Mouse (Mus musculus): ENCODE results near the gene Pbx1.

Pbx1 gene

GRCm38 (mm10) chr1:168299928-168300365 is 132.1 kb downstream of the Pbx1 start:
- no peak for DNase-seq (ENCODE audit: low spot score)

DNA sequence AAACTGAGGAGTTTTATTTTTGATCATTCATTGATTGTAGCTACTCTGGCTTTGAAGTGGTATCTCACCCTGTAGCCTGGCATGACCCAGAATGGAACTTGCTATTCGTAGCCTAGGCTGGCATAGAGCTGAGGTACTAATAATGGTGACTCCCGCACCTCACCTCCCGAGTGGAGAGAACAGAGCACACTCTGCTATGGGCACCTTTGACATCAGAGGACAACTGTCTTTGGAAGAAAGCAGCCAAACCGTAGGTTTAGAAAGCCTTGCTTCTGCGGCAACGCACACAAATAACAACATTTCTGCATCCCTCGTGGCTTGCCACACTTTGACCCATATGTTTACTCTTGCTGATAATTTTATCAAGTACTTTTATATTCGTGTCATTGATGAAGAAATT is 132.9 kb downstream of the Pbx1 start:
- DNase-seq (ENCODE audit: low spot score): no peak

DNA sequence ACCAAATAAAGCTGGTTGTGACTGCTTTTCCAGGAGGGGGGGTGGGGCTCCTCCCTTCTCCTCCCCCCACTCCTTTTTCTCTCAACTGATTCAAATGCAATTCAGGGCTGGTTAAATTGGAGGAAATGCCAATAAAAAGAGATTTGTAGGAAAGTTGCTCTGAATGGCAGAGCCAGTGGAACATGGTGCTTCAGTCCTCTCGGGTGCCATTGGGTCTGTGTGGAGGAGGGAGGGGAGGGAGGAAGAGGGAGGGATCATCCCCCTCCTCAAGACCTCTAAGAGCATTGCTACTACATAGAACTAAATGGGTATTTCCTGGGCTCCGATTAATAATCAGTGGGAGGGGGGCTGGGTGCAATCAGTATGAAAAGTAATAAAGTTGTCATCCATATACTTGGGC is 135.8 kb downstream of the Pbx1 start:
- no peak for DNase-seq (ENCODE audit: low spot score)

DNA sequence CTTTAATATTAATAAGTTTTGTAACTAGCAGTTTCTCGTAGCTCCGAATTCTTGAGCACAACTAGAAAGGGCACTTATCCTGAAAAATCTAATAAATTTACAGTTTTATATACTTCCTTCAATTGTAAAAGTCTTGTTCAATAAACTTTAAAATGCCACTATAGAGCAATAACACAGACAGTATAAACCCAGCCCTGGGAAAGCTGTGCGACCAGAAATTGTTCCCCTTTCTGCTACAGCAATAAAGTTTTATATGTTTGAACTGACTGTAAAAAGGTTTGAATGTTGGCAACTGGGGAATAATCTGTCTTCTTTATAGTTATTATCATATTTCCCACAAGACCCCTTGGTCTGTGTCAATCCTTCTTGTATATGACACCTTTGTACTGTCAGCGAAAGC is 136.3 kb downstream of the Pbx1 start:
- no peak for DNase-seq (ENCODE audit: low spot score)

GRCm38 (mm10) chr1:168293673-168294072 is 138.4 kb downstream of the Pbx1 start:
- no peak for DNase-seq (ENCODE audit: low spot score)

GRCm38 (mm10) chr1:168292106-168292505 is 140.0 kb downstream of the Pbx1 start:
- no peak for DNase-seq (ENCODE audit: low spot score)

DNA sequence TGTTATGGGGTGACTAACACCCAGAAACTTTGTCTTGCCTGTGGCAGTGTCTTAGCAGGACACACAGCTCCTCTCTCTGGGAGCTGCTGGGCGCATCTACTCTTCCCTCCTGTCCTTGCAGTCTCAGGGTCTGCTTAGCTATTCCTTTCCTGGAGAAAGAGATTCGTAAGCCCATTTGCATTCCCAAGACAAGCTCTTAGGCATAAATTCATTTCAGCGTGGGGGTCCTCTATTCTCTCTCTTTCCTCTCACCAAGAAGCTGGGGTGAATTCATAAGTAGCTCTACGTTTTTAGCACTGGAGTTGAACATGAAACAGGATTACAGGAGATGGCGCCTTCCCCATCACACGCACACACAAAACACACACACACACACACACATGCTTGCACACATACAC is 140.4 kb downstream of the Pbx1 start:
- DNase-seq (ENCODE audit: low spot score): no peak

GRCm38 (mm10) chr1:168291001-168291642 is 140.9 kb downstream of the Pbx1 start:
- no peak for DNase-seq (ENCODE audit: low spot score)

- no peak for DNase-seq (ENCODE audit: low spot score)
Measured at GRCm38 (mm10) chr1:168290236-168290985, 141.7 kb downstream of the Pbx1 start.

GRCm38 (mm10) chr1:168288891-168289545 is 143.1 kb downstream of the Pbx1 start:
- no peak for DNase-seq (ENCODE audit: low spot score)

GRCm38 (mm10) chr1:168287843-168288591 is 144.1 kb downstream of the Pbx1 start:
- DNase-seq (ENCODE audit: low spot score): no peak

DNA sequence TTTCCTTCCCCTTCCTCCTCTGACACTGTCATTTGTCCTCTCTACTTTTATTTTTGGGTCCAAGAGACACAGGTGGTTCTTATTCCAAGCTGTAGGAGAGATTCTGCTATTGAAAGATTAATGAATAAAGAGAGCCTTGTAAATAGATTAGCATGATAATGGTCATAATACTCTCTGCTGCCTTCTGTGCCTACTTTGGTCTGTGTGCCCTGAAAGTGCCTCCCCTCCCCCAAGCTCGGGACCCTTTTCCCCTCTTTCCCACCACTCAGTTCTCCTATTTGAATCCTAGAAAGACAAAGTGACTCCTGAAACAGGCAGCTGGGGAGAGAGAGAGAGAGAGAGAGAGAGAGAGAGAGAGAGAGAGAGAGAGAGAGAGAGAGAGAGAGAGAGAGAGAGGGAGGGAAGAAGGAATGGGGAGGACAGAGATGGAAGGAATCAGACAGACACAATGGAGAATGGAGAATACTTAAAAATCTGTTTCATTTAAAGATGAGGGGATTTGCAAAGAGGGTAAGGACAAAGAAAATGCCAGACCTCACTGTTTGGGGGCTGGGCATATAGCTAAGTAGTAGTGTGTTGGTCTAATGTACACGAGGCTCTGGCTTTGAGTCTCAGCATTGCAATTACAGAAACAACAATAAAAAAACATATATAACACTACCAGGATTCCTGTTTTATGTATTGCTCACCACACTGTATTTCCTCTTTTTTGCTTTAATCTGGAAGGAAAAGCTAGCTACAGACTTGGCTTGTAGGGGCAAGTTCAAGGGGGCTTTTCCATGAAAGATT is 145.0 kb downstream of the Pbx1 start:
- no peak for DNase-seq (ENCODE audit: low spot score)

- no peak for DNase-seq (ENCODE audit: low spot score)
Measured at GRCm38 (mm10) chr1:168284566-168285141, 147.4 kb downstream of the Pbx1 start.

DNA sequence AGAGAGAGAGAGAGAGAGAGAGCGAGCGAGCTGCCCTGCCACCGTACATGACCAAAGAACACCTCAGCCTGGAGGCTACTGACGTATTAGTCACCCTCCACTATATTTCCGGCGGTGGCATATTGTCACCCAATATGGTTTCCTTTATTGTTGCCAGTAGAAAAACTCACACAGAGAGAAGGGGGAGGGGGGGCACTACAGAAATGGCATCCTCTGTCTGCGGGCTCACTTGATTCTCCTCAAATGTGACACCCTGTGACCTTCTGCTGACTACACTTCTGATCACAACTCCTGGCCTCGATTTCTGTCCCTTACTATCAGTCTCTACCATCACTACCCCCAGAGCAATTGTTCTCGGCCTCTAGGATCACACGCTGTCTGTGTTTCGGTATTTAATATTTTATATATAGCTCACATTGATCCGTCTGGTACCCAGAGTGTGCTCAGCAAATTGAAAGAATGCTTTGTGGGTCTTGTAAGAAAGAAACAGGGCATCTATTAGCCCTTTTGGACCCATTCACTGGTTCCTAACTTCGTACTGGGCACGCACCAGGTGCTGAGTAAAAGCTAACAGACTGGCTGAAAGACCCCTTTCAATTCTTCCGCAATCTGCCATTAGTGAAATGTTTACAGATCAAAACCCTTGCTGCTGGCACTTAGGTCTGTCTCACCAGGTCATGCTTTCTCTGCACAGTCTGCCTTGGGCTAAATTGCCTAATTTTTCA is 148.1 kb downstream of the Pbx1 start:
- DNase-seq (ENCODE audit: low spot score): no peak

- no peak for DNase-seq (ENCODE audit: low spot score)
Measured at GRCm38 (mm10) chr1:168283421-168283820, 148.6 kb downstream of the Pbx1 start.

DNA sequence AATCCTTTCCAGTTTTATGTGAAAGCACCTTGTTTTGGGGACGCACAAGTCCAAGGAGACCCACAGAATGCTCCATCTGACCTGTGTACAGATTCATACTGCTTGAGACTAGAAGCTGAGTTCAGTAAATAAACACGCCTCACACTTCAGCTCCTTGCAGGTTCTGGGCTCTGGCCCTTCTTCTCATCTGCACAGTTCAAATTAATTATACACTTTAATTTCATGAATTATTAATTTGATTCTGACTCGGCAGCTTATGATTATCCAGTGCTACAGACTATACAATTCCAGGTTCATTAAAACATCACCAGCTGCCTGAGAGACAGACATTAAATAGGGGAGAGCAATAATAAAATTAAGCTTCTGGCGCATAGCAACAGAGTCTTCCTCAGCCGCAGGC is 156.4 kb downstream of the Pbx1 start:
- DNase-seq (ENCODE audit: low spot score): no peak

DNA sequence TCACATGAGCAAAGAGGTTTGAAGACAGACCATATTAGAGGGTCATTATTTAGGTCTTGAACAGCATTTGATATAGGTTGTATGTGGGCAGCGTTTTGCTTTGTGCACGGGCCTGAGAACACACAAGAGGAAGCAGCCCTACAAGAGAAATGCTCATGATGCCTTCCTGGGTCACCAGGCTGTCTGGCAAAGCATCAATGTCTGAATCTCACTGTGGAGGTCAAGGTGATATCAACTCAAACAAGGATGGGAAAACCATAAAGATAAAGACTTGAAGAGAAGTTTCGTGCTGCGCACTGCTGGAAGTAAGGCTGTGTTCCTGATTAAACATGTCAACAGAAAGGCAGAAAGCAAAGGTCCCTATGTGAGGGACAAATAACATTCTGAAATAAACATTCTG is 157.8 kb downstream of the Pbx1 start:
- no peak for DNase-seq (ENCODE audit: low spot score)

DNA sequence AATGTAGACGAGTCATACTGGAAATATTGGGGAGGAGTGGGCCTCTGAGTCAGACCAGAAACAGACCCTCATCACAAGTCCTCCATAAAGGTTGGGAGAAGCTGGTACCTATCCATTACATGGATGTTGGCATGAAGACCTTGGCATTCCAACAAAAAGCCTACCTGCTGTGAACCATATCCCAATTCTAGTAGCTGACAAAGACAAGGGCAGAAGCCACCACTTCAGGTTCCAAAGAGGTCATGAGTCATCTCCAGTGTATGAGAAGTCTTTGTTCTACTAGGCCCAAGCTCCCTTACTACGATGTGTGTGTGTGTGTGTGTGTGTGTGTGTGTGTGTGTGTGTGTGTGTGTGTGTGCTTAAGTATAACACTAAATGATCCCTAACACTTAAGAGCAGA is 160.0 kb downstream of the Pbx1 start:
- no peak for DNase-seq (ENCODE audit: low spot score)

- DNase-seq (ENCODE audit: low spot score): no peak
Measured at GRCm38 (mm10) chr1:168271207-168271606, 160.9 kb downstream of the Pbx1 start.

GRCm38 (mm10) chr1:168268751-168269623 is 163.1 kb downstream of the Pbx1 start:
- DNase-seq (ENCODE audit: low spot score): no peak
